Mouse (Mus musculus): Measurements from ENCODE around the gene Olfr822. TPM values are rescaled to one million over a fixed set of nuclear protein-coding genes. Genes with fewer than 3 reads are reported as not detected.
"Not testable (repeated sequence)": the region's sequence is repeated elsewhere in the genome, so short reads cannot be mapped to it uniquely, and the experiment has no call there.

The Olfr822 gene
- total RNA-seq (2017): not detected in 3 replicates

GRCm38 (mm10) chr10:130070910-130071309 lies at the start of gene Olfr822:
TSS of gene Olfr822 (plus strand) at chr10:130071210.
- ATAC-seq (replicated peaks; ENCODE audit: insufficient number of reproducible peaks, low FRiP score, low TSS enrichment, poor library complexity, severe bottlenecking): no peak

- ATAC-seq (replicated peaks; ENCODE audit: insufficient number of reproducible peaks, low FRiP score, low TSS enrichment, poor library complexity, severe bottlenecking): no peak
Observed at GRCm38 (mm10) chr10:130030048-130030447, 41.0 kb upstream of the Olfr822 start, which contains the start of gene Olfr821. TSS of gene Olfr821 (plus strand) at chr10:130030348.

GRCm38 (mm10) chr10:130037096-130037495 lies 33.9 kb upstream of the Olfr822 start:
- no peak for ATAC-seq (replicated peaks; ENCODE audit: insufficient number of reproducible peaks, low FRiP score, low TSS enrichment, poor library complexity, severe bottlenecking)

- ATAC-seq (replicated peaks; ENCODE audit: insufficient number of reproducible peaks, low FRiP score, low TSS enrichment, poor library complexity, severe bottlenecking): no peak
Observed at GRCm38 (mm10) chr10:130092838-130093440, 21.9 kb downstream of the Olfr822 start.

- no peak for ATAC-seq (replicated peaks; ENCODE audit: insufficient number of reproducible peaks, low FRiP score, low TSS enrichment, poor library complexity, severe bottlenecking)
Observed at GRCm38 (mm10) chr10:130096104-130096503, 25.1 kb downstream of the Olfr822 start.

GRCm38 (mm10) chr10:130115283-130115682 lies 44.3 kb downstream of the Olfr822 start, which contains the start of gene Olfr823:
TSS of gene Olfr823 (minus strand) at chr10:130115383.
- ATAC-seq (replicated peaks; ENCODE audit: insufficient number of reproducible peaks, low FRiP score, low TSS enrichment, poor library complexity, severe bottlenecking): not testable (repeated sequence)

- ATAC-seq (replicated peaks; ENCODE audit: insufficient number of reproducible peaks, low FRiP score, low TSS enrichment, poor library complexity, severe bottlenecking): not testable (repeated sequence)
Observed at GRCm38 (mm10) chr10:130116045-130116444, 45.0 kb downstream of the Olfr822 start.

Other genes starting within 250 kb of the Olfr822 start
- gene Olfr812, start 225.1 kb upstream of the Olfr822 start, total RNA-seq (2017): not detected in 3 replicates
- gene Olfr813, start 215.8 kb upstream of the Olfr822 start, total RNA-seq (2017): not detected in 3 replicates
- not detected in 3 replicates for gene Olfr814, start 191.4 kb upstream of the Olfr822 start, total RNA-seq (2017)
- not detected in 3 replicates for gene Olfr815, start 165.3 kb upstream of the Olfr822 start, total RNA-seq (2017)
- gene Olfr816, start 155.6 kb upstream of the Olfr822 start, total RNA-seq (2017): not detected in 3 replicates
- not detected in 3 replicates for gene Olfr818, start 122.1 kb upstream of the Olfr822 start, total RNA-seq (2017)
- gene Olfr819, start 103.9 kb upstream of the Olfr822 start, total RNA-seq (2017): not detected in 3 replicates
- not detected in 3 replicates for gene Olfr247, start 95.1 kb upstream of the Olfr822 start, total RNA-seq (2017)
- not detected in 3 replicates for gene Gm10310, start 86.1 kb upstream of the Olfr822 start, total RNA-seq (2017)
- gene Olfr820, start 58.6 kb upstream of the Olfr822 start, total RNA-seq (2017): not detected in 3 replicates
- not detected in 3 replicates for gene Olfr821, start 40.9 kb upstream of the Olfr822 start, total RNA-seq (2017)
- not detected in 3 replicates for gene Olfr823, start 44.2 kb downstream of the Olfr822 start, total RNA-seq (2017)
- not detected in 3 replicates for gene Olfr824, start 58.8 kb downstream of the Olfr822 start, total RNA-seq (2017)
- gene Olfr825, start 95.6 kb downstream of the Olfr822 start, total RNA-seq (2017): not detected in 3 replicates
- gene Olfr826, start 113.0 kb downstream of the Olfr822 start, total RNA-seq (2017): not detected in 3 replicates
- gene Olfr827, start 143.2 kb downstream of the Olfr822 start, total RNA-seq (2017): not detected in 3 replicates
- gene Neurod4, start 209.0 kb downstream of the Olfr822 start, total RNA-seq (2017): 0.68 TPM in 1 of 3 replicates, not detected in the others